Mouse (Mus musculus) heart, postnatal 36 days (tissue): ENCODE data around the gene Prkag2. TPM values are rescaled to one million over a fixed set of nuclear protein-coding genes. Genes with fewer than 3 reads are reported as not detected.

ENCODE experiments used
- total RNA-seq, 2 experiments: library from RNA; stranded (reverse); gene quantifications; 2 replicates each; pipeline ENCODE4 v1.2.3; 2021

The Prkag2 gene
- total RNA-seq, 2 experiments from 2014 or later, result 27.1 to 28.9 TPM

Other genes with a start within 250 kb of the Prkag2 start
- gene Galntl5, start 80.8 kb upstream of the Prkag2 start, total RNA-seq, result not detected
- gene Galnt11, start 121.3 kb upstream of the Prkag2 start, total RNA-seq, result 10 to 100 TPM; 22.1 to 22.6 TPM
- not detected for gene E130116L18Rik, start 122.5 kb upstream of the Prkag2 start, total RNA-seq